Mouse (Mus musculus): ENCODE data around the gene Aff1. TPM values are rescaled to one million over a fixed set of nuclear protein-coding genes. Genes with fewer than 3 reads are reported as not detected.

Aff1 gene
- polyA plus RNA-seq, 1 experiment from 2014 or later, result 7.2 TPM

GRCm38 (mm10) chr5:103855483-103856211, 163.5 kb downstream of the Aff1 start:
- peak; percentile 65 for ATAC-seq (ENCODE audit: insufficient read depth, low FRiP score, low read depth)
- no peak overlapping the region for H3K27ac ChIP-seq

DNA sequence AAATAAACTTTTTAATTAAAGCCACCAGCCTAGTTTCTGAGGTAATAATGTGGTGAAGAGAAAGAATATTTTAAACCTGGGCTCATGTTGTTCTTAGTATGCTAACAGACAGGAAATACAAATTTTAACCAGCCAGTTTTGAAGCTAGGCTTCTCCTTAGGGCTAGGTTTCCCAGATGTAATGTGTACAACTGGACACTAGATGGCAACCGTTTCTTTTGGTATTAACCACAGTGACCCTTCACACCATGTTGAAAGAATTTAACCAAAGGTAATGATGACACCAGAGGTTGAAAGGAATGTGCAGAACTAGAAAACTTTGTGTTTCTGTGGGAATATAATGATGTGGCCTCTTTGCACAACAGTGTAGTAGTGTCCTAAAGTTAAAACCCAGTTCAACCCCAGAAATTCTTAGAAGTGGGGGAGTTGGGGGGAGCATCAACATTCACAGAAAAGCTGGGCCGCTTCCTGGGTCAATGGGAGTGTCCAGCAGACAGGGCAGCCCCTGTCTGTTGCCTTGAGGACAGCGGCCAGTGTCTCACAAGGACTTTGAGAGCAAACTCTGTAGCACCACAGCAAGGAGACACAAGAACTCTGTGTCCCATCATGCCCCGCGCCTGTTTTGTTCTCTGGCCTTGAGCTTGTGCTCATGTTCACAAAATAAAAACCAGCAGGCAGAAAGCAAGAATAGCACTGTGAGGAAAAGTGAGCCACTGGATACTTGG, 164.3 kb downstream of the Aff1 start:
- 63% methylated on average over 5 of the region's 5 CpGs for WGBS
- no peak overlapping the region for H3K4me2 ChIP-seq
- no peaks in the 10 kb centered on the region for H3K36me3 ChIP-seq
- H3K27ac ChIP-seq, result no peak overlapping the region
- H3K4me3 ChIP-seq (replicated peaks), result no peak overlapping the region
- no peak for ATAC-seq (ENCODE audit: insufficient read depth, low FRiP score, low read depth)
- H3K9ac ChIP-seq, result no peak overlapping the region
- H3K9me3 ChIP-seq, result no peaks in the 10 kb centered on the region
- 0 out of 2 replicates have a peak, but pooled peaks cover 2% of the 10 kb centered on the region for H3K4me1 ChIP-seq
- no peaks in the 10 kb centered on the region for H3K27me3 ChIP-seq (replicated peaks)

More at GRCm38 (mm10) chr5:103855483-103856211, 163.5 kb downstream of the Aff1 start:
- Histone ChIP-seq H3K4me1 (0 out of 2 replicates have a peak, but pooled peaks cover 2% of the 10 kb centered on the region), H3K4me3 (replicated peaks) (no peak overlapping the region), H3K36me3 (no peaks in the 10 kb centered on the region), H3K9ac (no peak overlapping the region), H3K4me2 (no peak overlapping the region), H3K9me3 (no peaks in the 10 kb centered on the region), H3K27me3 (replicated peaks) (no peaks in the 10 kb centered on the region)
- WGBS, result 74% methylated on average over 14 of the region's 14 CpGs

DNA sequence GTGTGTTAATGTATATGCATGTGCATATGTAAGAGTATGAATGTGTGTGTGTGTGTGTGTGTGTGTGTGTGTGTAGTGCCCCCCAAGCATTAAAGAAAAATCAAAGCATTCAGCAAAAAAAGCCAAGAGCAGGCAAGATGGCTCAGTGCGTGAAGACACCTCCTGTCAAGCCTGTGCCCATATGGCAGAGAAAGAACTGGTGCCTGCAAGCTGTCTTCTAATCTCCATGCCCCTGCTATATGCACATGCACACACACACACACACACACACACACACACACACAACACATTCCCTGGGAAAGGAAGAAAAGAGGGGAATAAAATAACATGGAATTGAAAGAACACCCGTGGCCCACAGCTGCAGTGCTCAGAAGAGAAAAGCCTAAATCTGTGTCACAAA, 165.0 kb downstream of the Aff1 start:
- no peak overlapping the region for H3K9ac ChIP-seq
- H3K4me2 ChIP-seq, result no peak overlapping the region
- H3K4me1 ChIP-seq, result 0 out of 2 replicates have a peak, but pooled peaks cover 2% of the 10 kb centered on the region
- H3K9me3 ChIP-seq, result no peaks in the 10 kb centered on the region
- H3K36me3 ChIP-seq, result no peaks in the 10 kb centered on the region
- no peak overlapping the region for H3K27ac ChIP-seq
- no peak overlapping the region for H3K4me3 ChIP-seq (replicated peaks)
- 71% methylated on average over 2 of the region's 2 CpGs for whole genome bisulfite sequencing
- no peaks in the 10 kb centered on the region for H3K27me3 ChIP-seq (replicated peaks)
- ATAC-seq (ENCODE audit: insufficient read depth, low FRiP score, low read depth), result no peak

- Histone ChIP-seq H3K36me3 (0 out of 2 replicates have a peak, but pooled peaks cover 4% of the 10 kb centered on the region), H3K27me3 (replicated peaks) (no peaks in the 10 kb centered on the region), H3K9me3 (no peaks in the 10 kb centered on the region), H3K27ac (no peak overlapping the region), H3K4me3 (replicated peaks) (no peak overlapping the region), H3K4me2 (no peak overlapping the region), H3K9ac (no peak overlapping the region), H3K4me1 (0 out of 2 replicates have a peak, but pooled peaks cover 2% of the 10 kb centered on the region)
- ATAC-seq (ENCODE audit: insufficient read depth, low FRiP score, low read depth), result no peak
- 94% methylated on average over 11 of the region's 11 CpGs for WGBS
Measured at GRCm38 (mm10) chr5:103860622-103861021, 168.4 kb downstream of the Aff1 start.

GRCm38 (mm10) chr5:103863759-103864158, 171.6 kb downstream of the Aff1 start:
- Histone ChIP-seq H3K27ac (no peak overlapping the region), H3K9me3 (no peaks in the 10 kb centered on the region), H3K9ac (no peak overlapping the region), H3K27me3 (replicated peaks) (no peaks in the 10 kb centered on the region), H3K4me1 (no peaks in the 10 kb centered on the region), H3K36me3 (0 out of 2 replicates have a peak, but pooled peaks cover 11% of the 10 kb centered on the region), H3K4me3 (replicated peaks) (no peak overlapping the region), H3K4me2 (no peak overlapping the region)
- WGBS, result 89% methylated on average over 4 of the region's 4 CpGs
- no peak for ATAC-seq (ENCODE audit: insufficient read depth, low FRiP score, low read depth)

GRCm38 (mm10) chr5:103889766-103890165, 197.6 kb downstream of the Aff1 start:
- ATAC-seq (ENCODE audit: insufficient read depth, low FRiP score, low read depth), result no peak
- Histone ChIP-seq H3K9ac (no peak overlapping the region), H3K27ac (no peak overlapping the region), H3K4me2 (no peak overlapping the region), H3K36me3 (no peaks in the 10 kb centered on the region), H3K27me3 (replicated peaks) (no peaks in the 10 kb centered on the region), H3K4me3 (replicated peaks) (no peak overlapping the region), H3K9me3 (no peaks in the 10 kb centered on the region), H3K4me1 (no peaks in the 10 kb centered on the region)
- 50% methylated on average over 15 of the region's 15 CpGs for WGBS

- Histone ChIP-seq H3K36me3 (no peaks in the 10 kb centered on the region), H3K4me1 (no peaks in the 10 kb centered on the region), H3K4me3 (replicated peaks) (no peak overlapping the region), H3K27ac (no peak overlapping the region), H3K9ac (no peak overlapping the region), H3K4me2 (no peak overlapping the region), H3K27me3 (replicated peaks) (no peaks in the 10 kb centered on the region), H3K9me3 (no peaks in the 10 kb centered on the region)
- WGBS, result 16% methylated on average over 1 of the region's 1 CpGs
- ATAC-seq (ENCODE audit: insufficient read depth, low FRiP score, low read depth), result no peak
Measured at GRCm38 (mm10) chr5:103898310-103898709, 206.1 kb downstream of the Aff1 start.

Other genes starting within 250 kb of the Aff1 start
- gene Slc10a6, start 63.0 kb upstream of the Aff1 start, polyA plus RNA-seq (2015; fragmentation: Nextera tagmentation; extraction: Ambion mirVana), result 0.84 and 1.1 TPM in 2 replicates
- gene 1700016H13Rik, start 36.4 kb upstream of the Aff1 start, polyA plus RNA-seq (2015; fragmentation: Nextera tagmentation; extraction: Ambion mirVana), result 0.21 and 0.32 TPM in 2 replicates
- gene Klhl8, start 218.9 kb downstream of the Aff1 start, polyA plus RNA-seq (2015; fragmentation: Nextera tagmentation; extraction: Ambion mirVana), result 11.9 and 14.7 TPM in 2 replicates

All from stomach, embryonic 15.5 days (tissue).